Mouse (Mus musculus): ENCODE measurements around the gene Rnase10.

GRCm38 (mm10) chr14:50969041-50969440 is 38.5 kb upstream of the Rnase10 start:
- TF ChIP-seq CTCF (IDR thresholded peaks at IDR 0.05; ENCODE audit: low read depth, low read length): no peak
- TF ChIP-seq TAL1 (conservative IDR thresholded peaks at IDR 0.05; ENCODE audit: low read depth, low read length): no peak
- no peak for TF ChIP-seq GATA1 (IDR thresholded peaks at IDR 0.05; ENCODE audit: borderline replicate concordance, low read length)
- TF ChIP-seq POLR2AphosphoS5 (IDR thresholded peaks at IDR 0.05; ENCODE audit: insufficient replicate concordance, low read depth, low read length): no peak
- TF ChIP-seq GATA2 (IDR thresholded peaks at IDR 0.05; ENCODE audit: borderline replicate concordance, low read depth, low read length): no peak
